Comparison of ENCODE assay signal across 14 mouse cellular contexts in genomic region chr6:99377716-99378115, GRCm38 (mm10).
DNase-seq lines count a peak whose midpoint lies in the region; ATAC-seq lines count a peak whose summit lies in the region.
"Had no signal": no experiment of that assay in that cellular context is flagged by ENCODE, and none has a peak within 500 bp of the region (broad histone marks: within the 10 kb centered on the region; RNA-seq: fewer than 3 reads in every experiment).

No protein-coding gene starts in this region.

- ATAC-seq in heart, embryonic 12.5 days (ENCODE audit: insufficient number of reproducible peaks, low FRiP score) = no peak
- ATAC-seq: lung, postnatal 0 days; Patski had no signal

- H3K27ac ChIP-seq in heart, embryonic 12.5 days (ENCODE audit: poor library complexity, severe bottlenecking) = 0 out of 2 replicates have a peak overlapping the region, but pooled peaks have one; percentile 11
- H3K27ac ChIP-seq: hindbrain, embryonic 15.5 days; limb, embryonic 15.5 days; midbrain, embryonic 12.5 days had no signal

- no peak overlapping the region for H3K4me2 ChIP-seq in heart, embryonic 12.5 days
- H3K4me2 ChIP-seq: hindbrain, embryonic 15.5 days; limb, embryonic 15.5 days; midbrain, embryonic 12.5 days had no signal

- H3K4me1 ChIP-seq in heart, embryonic 12.5 days (replicated peaks) = peaks cover 33% of the 10 kb centered on the region

- intact Hi-C loops in heart, postnatal 14 days (cut with DNase I) = loop anchor here (10.0 kb wide), 1 partner anchor 353 kb away; no protein-coding TSS in a partner anchor

- no peaks in the 10 kb centered on the region for H3K27me3 ChIP-seq in heart, embryonic 12.5 days (replicated peaks)
- H3K27me3 ChIP-seq: hindbrain, embryonic 15.5 days; limb, embryonic 15.5 days; midbrain, embryonic 12.5 days; Patski had no signal

- peak; percentile 47 to 65 for DNase-seq in cerebellum, postnatal 10 days
- no peak for DNase-seq in cerebellum, adult 18-20 months
- DNase-seq in heart, postnatal 14 days = no peak
- DNase-seq in kidney, postnatal 14 days = peak; percentile 30
- no peak for DNase-seq in kidney, postnatal 10 days
- peak; percentile 31 for DNase-seq in Muller cell, postnatal 12 days (ENCODE audit: inconsistent ontology term)
- DNase-seq in ovary, postnatal 36 days (ENCODE audit: low spot score) = no peak
- DNase-seq: gastrocnemius, postnatal 25 days had no signal

- no peak overlapping the region for H3K4me3 ChIP-seq in heart, embryonic 12.5 days
- H3K4me3 ChIP-seq: hindbrain, embryonic 15.5 days; limb, embryonic 15.5 days; midbrain, embryonic 12.5 days had no signal

- 58% methylated on average over 4 of the region's 4 CpGs for WGBS in heart, embryonic 12.5 days

- no peaks in the 10 kb centered on the region for H3K36me3 ChIP-seq in heart, embryonic 12.5 days
- H3K36me3 ChIP-seq: hindbrain, embryonic 15.5 days; limb, embryonic 15.5 days; midbrain, embryonic 12.5 days had no signal

- H3K9me3 ChIP-seq in heart, embryonic 12.5 days (replicated peaks) = no peaks in the 10 kb centered on the region
- H3K9me3 ChIP-seq: hindbrain, embryonic 15.5 days; limb, embryonic 15.5 days; midbrain, embryonic 12.5 days had no signal

- no peak overlapping the region for H3K9ac ChIP-seq in heart, embryonic 12.5 days
- H3K9ac ChIP-seq: hindbrain, embryonic 15.5 days; limb, embryonic 15.5 days; midbrain, embryonic 12.5 days had no signal

Comparison
In these comparisons a context has a peak if more than half of its experiments do, and no peak if none do; other contexts are left out.
1. DNase-seq: peak in cerebellum, postnatal 10 days (2 of 2), kidney, postnatal 14 days (single experiment) and Muller cell, postnatal 12 days (single experiment); none in cerebellum, adult 18-20 months (0 of 2), heart, postnatal 14 days (0 of 2), kidney, postnatal 10 days (single experiment) and ovary, postnatal 36 days (single experiment).